Mouse (Mus musculus) embryonic facial prominence, embryonic 12.5 days (tissue): ENCODE measurements around the gene Cdk15. TPM values are rescaled to one million over a fixed set of nuclear protein-coding genes. Genes with fewer than 3 reads are reported as not detected.

Source experiments
- ATAC-seq: fragments of 200-750 bp; cut with Nextera tagmentation; 2 replicates; pipeline ENCODE4 v1.8.0; 2017; ENCODE audit not compliant: insufficient number of reproducible peaks, insufficient read depth, low FRiP score, low TSS enrichment
- H3K27ac ChIP-seq: fragments of 300-500 bp; sonication (generic); 2 replicates; pipeline ENCODE4 v1.5.1; 2016; ENCODE audit warnings: mild to moderate bottlenecking
- H3K27me3 ChIP-seq: fragments of 300-500 bp; sonication (generic); 2 replicates; pipeline ENCODE4 v1.6.1; 2016; ENCODE audit warnings: mild to moderate bottlenecking, moderate library complexity
- H3K36me3 ChIP-seq: fragments of 300-500 bp; sonication (generic); 2 replicates; pipeline ENCODE4 v1.6.1; 2016; ENCODE audit warnings: mild to moderate bottlenecking
- H3K4me1 ChIP-seq: fragments of 300-500 bp; sonication (generic); 2 replicates; pipeline ENCODE4 v1.6.1; 2016
- H3K4me2 ChIP-seq: fragments of 300-500 bp; sonication (generic); replicated peaks from 2 replicates; pipeline ENCODE4 v1.6.1; 2016; ENCODE audit warnings: mild to moderate bottlenecking, moderate library complexity
- H3K4me3 ChIP-seq: fragments of 300-500 bp; sonication (generic); 2 replicates; pipeline ENCODE4 v1.5.1; 2016; ENCODE audit warnings: mild to moderate bottlenecking
- H3K9ac ChIP-seq: fragments of 300-500 bp; sonication (generic); 2 replicates; pipeline ENCODE4 v1.6.1; 2016; ENCODE audit warnings: mild to moderate bottlenecking, moderate library complexity
- H3K9me3 ChIP-seq: fragments of 300-500 bp; sonication (generic); 2 replicates; pipeline ENCODE4 v1.6.1; 2016; ENCODE audit warnings: mild to moderate bottlenecking, moderate library complexity
- WGBS: fragments of 180-500 bp; shearing (Covaris S2); methylation state at CpG from one replicate; pipeline ENCODE4 v1.1.7; 2016; 5-methylcytosine and 5-hydroxymethylcytosine counted together
- polyA plus RNA-seq: library from polyadenylated mRNA; unstranded; fragments of >200 nt; fragmentation: Nextera tagmentation; extraction: Ambion mirVana; gene quantifications from 2 replicates; pipeline ENCODE4 v1.2.1, GENCODE M21; 2016

The Cdk15 gene
- polyA plus RNA-seq, 1 experiment from 2014 or later, result 0.67 TPM

- H3K9ac ChIP-seq, result no peak overlapping the region
- H3K27ac ChIP-seq, result no peak overlapping the region
- no peak overlapping the region for H3K4me3 ChIP-seq
- no peaks in the 10 kb centered on the region for H3K9me3 ChIP-seq
- 16% methylated on average over 5 of the region's 5 CpGs for WGBS
- no peak for ATAC-seq
- H3K4me2 ChIP-seq, result no peak overlapping the region
- no peaks in the 10 kb centered on the region for H3K27me3 ChIP-seq
- H3K4me1 ChIP-seq, result peaks cover 15% of the 10 kb centered on the region
- no peaks in the 10 kb centered on the region for H3K36me3 ChIP-seq
Observed at GRCm38 (mm10) chr1:59315057-59315807, 58.5 kb downstream of the Cdk15 start.

DNA sequence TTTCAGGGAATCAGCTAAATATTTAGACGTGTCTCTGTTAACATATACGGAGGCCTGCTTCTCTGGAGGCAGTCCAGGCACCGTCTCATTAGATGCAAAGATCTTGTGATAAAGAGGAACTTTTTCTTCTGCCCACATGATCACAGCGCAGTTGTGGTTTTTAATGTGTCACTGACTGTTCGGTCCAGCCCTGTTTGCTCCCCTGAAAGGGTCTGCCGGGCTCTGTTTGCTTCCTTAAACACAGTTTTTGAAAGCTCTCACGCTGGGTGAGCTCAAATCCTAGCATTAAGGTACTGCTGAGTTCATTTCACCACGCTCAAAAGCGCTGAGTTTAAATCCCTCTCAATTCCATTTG is 59.3 kb downstream of the Cdk15 start:
- no peak for ATAC-seq

GRCm38 (mm10) chr1:59316386-59317051 is 59.8 kb downstream of the Cdk15 start:
- Histone ChIP-seq H3K27me3 (no peaks in the 10 kb centered on the region), H3K36me3 (no peaks in the 10 kb centered on the region), H3K9ac (no peak overlapping the region), H3K4me1 (peaks cover 24% of the 10 kb centered on the region), H3K9me3 (no peaks in the 10 kb centered on the region), H3K27ac (0 out of 2 replicates have a peak overlapping the region, but pooled peaks have one; percentile 60), H3K4me3 (no peak overlapping the region), H3K4me2 (peak overlapping the region; percentile 29)
- 4% methylated on average over 6 of the region's 6 CpGs for WGBS
- no peak for ATAC-seq

More for the DNA sequence above, 59.3 kb downstream of the Cdk15 start:
- Histone ChIP-seq H3K27me3 (no peaks in the 10 kb centered on the region), H3K4me2 (peak overlapping the region; percentile 29; the same call in 1 of the 2 replicates), H3K27ac (0 out of 2 replicates have a peak overlapping the region, but pooled peaks have one; percentile 60), H3K36me3 (no peaks in the 10 kb centered on the region), H3K4me1 (peaks cover 20% of the 10 kb centered on the region), H3K9me3 (no peaks in the 10 kb centered on the region), H3K9ac (no peak overlapping the region), H3K4me3 (no peak overlapping the region)
- 6% methylated on average over 9 of the region's 9 CpGs for WGBS

DNA sequence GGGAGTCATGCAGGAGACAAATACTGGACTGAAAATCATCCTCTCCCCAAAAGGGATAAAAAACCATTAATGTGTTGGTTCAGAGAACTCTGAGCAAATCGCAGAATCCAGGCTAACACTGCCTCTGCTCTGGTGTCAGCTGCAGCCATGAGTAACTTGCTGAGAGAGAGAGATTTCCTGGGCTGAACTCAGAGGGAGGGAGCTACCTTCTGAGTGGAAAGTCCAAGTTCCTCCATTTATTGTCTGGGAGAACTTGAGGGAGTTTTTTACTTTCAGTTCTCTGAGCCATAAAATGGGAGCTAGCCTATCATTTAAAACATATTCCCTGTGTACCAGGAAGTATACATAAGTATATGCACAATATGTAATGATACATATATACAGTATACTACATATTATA is 60.7 kb downstream of the Cdk15 start:
- Histone ChIP-seq H3K27ac (no peak overlapping the region), H3K4me1 (peaks cover 33% of the 10 kb centered on the region), H3K27me3 (no peaks in the 10 kb centered on the region), H3K9ac (no peak overlapping the region), H3K9me3 (no peaks in the 10 kb centered on the region), H3K36me3 (no peaks in the 10 kb centered on the region), H3K4me2 (no peak overlapping the region), H3K4me3 (no peak overlapping the region)
- 80% methylated on average over 1 of the region's 1 CpGs for WGBS
- no peak for ATAC-seq

GRCm38 (mm10) chr1:59318878-59319277 is 62.2 kb downstream of the Cdk15 start:
- H3K4me1 ChIP-seq, result peaks cover 36% of the 10 kb centered on the region
- H3K27me3 ChIP-seq, result no peaks in the 10 kb centered on the region
- H3K36me3 ChIP-seq, result no peaks in the 10 kb centered on the region
- H3K4me3 ChIP-seq, result no peak overlapping the region
- H3K4me2 ChIP-seq, result no peak overlapping the region
- no peak for ATAC-seq
- WGBS, result 57% methylated on average over 5 of the region's 5 CpGs
- no peak overlapping the region for H3K9ac ChIP-seq
- no peaks in the 10 kb centered on the region for H3K9me3 ChIP-seq
- H3K27ac ChIP-seq, result no peak overlapping the region

DNA sequence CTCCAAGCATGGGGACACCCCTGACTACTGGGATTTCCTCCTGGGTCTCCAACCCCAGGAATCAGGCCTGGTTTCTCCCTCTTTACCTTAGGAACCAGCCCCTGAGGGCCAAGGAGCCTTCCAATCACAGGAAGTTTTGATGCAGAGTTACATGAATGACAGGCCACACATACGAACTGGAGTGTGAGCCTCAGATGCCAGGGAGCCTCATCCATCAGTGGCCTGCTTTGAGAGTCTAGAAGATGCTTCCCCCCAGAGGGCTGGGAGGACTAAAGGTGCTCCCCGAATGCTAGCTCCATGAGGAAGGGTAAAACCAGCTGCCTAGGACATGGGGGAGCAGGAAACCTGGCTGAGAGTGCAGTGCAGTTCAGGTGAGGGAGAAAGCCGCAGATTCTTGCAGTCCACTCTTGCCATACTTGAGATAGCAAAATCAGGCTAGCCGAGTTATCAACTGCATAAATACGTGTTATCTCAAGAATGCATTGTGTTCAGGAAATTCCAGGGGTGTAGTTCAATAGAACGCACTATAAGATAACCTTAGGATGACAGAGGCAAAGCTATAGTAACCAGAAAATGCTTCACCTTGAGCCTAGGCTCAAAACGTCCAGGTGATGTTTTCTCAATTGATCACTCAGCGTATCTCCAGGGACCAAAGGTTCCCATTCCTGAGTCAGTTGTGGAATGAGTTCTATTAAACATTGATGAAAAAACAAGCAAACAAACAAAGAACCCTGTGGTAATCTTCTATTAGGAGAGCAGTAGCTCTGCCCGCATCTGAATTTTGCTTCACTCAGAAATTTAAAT is 64.6 kb downstream of the Cdk15 start:
- no peaks in the 10 kb centered on the region for H3K27me3 ChIP-seq
- no peak for ATAC-seq
- WGBS, result 66% methylated on average over 9 of the region's 9 CpGs

GRCm38 (mm10) chr1:59321880-59322836 is 65.5 kb downstream of the Cdk15 start:
- peak; percentile 64 for ATAC-seq
- Histone ChIP-seq H3K9ac (no peak overlapping the region), H3K9me3 (no peaks in the 10 kb centered on the region), H3K4me2 (no peak overlapping the region), H3K4me3 (no peak overlapping the region), H3K4me1 (peaks cover 28% of the 10 kb centered on the region; the same call in 1 of the 2 replicates), H3K27ac (peak overlapping the region; percentile 82), H3K36me3 (no peaks in the 10 kb centered on the region), H3K27me3 (no peaks in the 10 kb centered on the region)
- 30% methylated on average over 9 of the region's 9 CpGs for WGBS

More for the DNA sequence above, 64.6 kb downstream of the Cdk15 start:
- Histone ChIP-seq H3K36me3 (no peaks in the 10 kb centered on the region), H3K4me3 (no peak overlapping the region), H3K9ac (no peak overlapping the region), H3K4me2 (no peak overlapping the region), H3K9me3 (no peaks in the 10 kb centered on the region), H3K4me1 (peaks cover 23% of the 10 kb centered on the region; the same call in 1 of the 2 replicates), H3K27ac (peak overlapping the region; percentile 82; the same call in 1 of the 2 replicates)

DNA sequence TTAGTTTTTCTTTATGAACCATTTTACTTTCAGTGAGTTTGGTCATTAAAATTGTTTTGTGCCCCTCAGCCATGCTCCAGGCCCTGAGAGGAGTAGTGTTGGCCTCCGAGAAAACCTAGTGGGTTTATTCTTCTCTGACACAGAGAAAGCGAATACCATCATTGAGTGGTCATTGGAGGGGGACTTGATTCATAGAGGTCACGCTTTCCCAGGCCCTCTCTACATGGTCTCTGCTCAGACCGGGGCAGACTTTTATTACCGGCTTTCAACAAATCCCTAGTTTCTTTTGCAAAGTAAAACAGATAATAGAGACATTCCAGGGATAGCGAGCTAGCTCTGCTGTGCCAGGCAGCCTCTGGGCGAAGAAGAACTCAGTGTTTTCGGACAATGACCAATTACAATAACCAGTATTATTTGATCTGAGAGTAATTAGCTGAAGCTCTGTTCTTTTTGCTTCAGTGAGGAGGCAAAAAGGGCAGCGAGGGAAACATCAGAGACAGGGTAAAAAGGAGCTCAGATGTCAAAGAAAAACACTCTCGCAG is 70.2 kb downstream of the Cdk15 start:
- Histone ChIP-seq H3K9ac (no peak overlapping the region), H3K4me1 (peaks cover 42% of the 10 kb centered on the region), H3K4me3 (no peak overlapping the region), H3K27ac (no peak overlapping the region), H3K4me2 (no peak overlapping the region), H3K9me3 (no peaks in the 10 kb centered on the region), H3K27me3 (no peaks in the 10 kb centered on the region), H3K36me3 (no peaks in the 10 kb centered on the region)
- WGBS, result 23% methylated on average over 10 of the region's 10 CpGs
- no peak for ATAC-seq

- H3K4me1 ChIP-seq, result peaks cover 48% of the 10 kb centered on the region
- H3K9ac ChIP-seq, result no peak overlapping the region
- peak overlapping the region; percentile 64 for H3K27ac ChIP-seq
- ATAC-seq, result no peak
- WGBS, result 20% methylated on average over 13 of the region's 13 CpGs
- H3K36me3 ChIP-seq, result no peaks in the 10 kb centered on the region
- H3K4me3 ChIP-seq, result no peak overlapping the region
- H3K27me3 ChIP-seq, result no peaks in the 10 kb centered on the region
- H3K4me2 ChIP-seq, result peak overlapping the region; percentile 14; the same call in 1 of the 2 replicates
- H3K9me3 ChIP-seq, result no peaks in the 10 kb centered on the region
Observed at GRCm38 (mm10) chr1:59332737-59333385, 76.2 kb downstream of the Cdk15 start.

GRCm38 (mm10) chr1:59333386-59333759 is 76.7 kb downstream of the Cdk15 start:
- H3K27ac ChIP-seq, result peak overlapping the region; percentile 64
- ATAC-seq, result no peak
- peaks cover 43% of the 10 kb centered on the region for H3K4me1 ChIP-seq
- H3K36me3 ChIP-seq, result no peaks in the 10 kb centered on the region
- H3K9ac ChIP-seq, result no peak overlapping the region
- H3K4me3 ChIP-seq, result no peak overlapping the region
- H3K9me3 ChIP-seq, result no peaks in the 10 kb centered on the region
- WGBS, result 34% methylated on average over 5 of the region's 5 CpGs
- no peaks in the 10 kb centered on the region for H3K27me3 ChIP-seq
- H3K4me2 ChIP-seq, result peak overlapping the region; percentile 14; the same call in 1 of the 2 replicates
